Mouse (Mus musculus) MEL (cell line): Measurements from ENCODE around the gene Kcnd3.

ENCODE experiments used
- CTCF ChIP-seq, 3 experiments: IDR thresholded peaks in 2 of 3; conservative IDR thresholded peaks in 1 of 3; 2 replicates each; pipeline ENCODE4 v1.5.1; 2011 to 2012; ENCODE audit warnings: low read length in 3 of 3, low read depth in 2 of 3, mild to moderate bottlenecking in 2 of 3, improper control_type of control experiment in 1 of 3, inconsistent platforms in 1 of 3, mixed read lengths in 1 of 3, moderate library complexity in 1 of 3; ENCODE audit not compliant: control insufficient read depth in 1 of 3, insufficient read depth in 1 of 3, poor library complexity in 1 of 3, severe bottlenecking in 1 of 3
- E2F4 ChIP-seq: IDR thresholded peaks from 2 replicates; pipeline ENCODE4 v1.6.1; 2011; ENCODE audit warnings: low read depth, low read length, improper control_type of control experiment, borderline replicate concordance
- HCFC1 ChIP-seq: IDR thresholded peaks from 2 replicates; pipeline ENCODE4 v1.6.1; 2012; ENCODE audit warnings: low read depth, mild to moderate bottlenecking, inconsistent platforms, low read length, improper control_type of control experiment, moderate library complexity
- MEF2A ChIP-seq: IDR thresholded peaks from 2 replicates; pipeline ENCODE4 v1.6.1; 2014; ENCODE audit warnings: low read depth, mild to moderate bottlenecking, inconsistent platforms, low read length, improper control_type of control experiment; ENCODE audit not compliant: poor library complexity, insufficient replicate concordance, severe bottlenecking; ENCODE audit errors: extremely low read depth
- NELFE ChIP-seq: IDR thresholded peaks from 2 replicates; pipeline ENCODE4 v1.6.1; 2011; ENCODE audit warnings: low read depth, low read length, improper control_type of control experiment
- SMC3 ChIP-seq: IDR thresholded peaks from 2 replicates; pipeline ENCODE4 v1.6.1; 2011; ENCODE audit warnings: low read depth, low read length, improper control_type of control experiment

DNA sequence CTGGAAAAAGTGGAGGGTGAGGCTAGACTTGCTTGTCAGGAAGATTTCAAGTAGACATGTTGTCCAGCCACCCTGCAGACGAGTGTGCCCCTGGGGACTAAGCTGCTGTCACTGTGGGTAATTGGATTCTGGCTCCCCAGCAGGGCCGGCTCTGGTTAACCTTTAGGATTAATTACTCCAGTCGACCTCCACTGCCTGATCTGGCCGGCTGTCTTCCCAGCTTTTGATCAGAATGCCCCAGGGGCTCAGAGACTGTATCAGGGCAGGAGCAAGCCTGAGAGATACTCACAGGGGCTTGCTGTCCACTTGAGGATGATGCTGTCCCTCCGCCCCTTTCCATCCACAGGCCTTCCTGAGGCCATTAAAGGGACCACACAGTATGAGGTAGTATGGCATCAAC lies 77.6 kb downstream of the Kcnd3 start:
- TF ChIP-seq HCFC1 (no peak), CTCF (IDR thresholded peaks at IDR 0.05 in 2 of 3, conservative IDR thresholded peaks at IDR 0.05 in 1 of 3; ENCODE audit: control insufficient read depth in 1 of 3, insufficient read depth in 1 of 3, low read depth in 2 of 3, low read length in 3 of 3, poor library complexity in 1 of 3, severe bottlenecking in 1 of 3) (no peak), MEF2A (no peak), NELFE (no peak), E2F4 (no peak), SMC3 (no peak)
